Mouse (Mus musculus) liver, adult (tissue): ENCODE data around the gene Slc5a2.

ENCODE experiments used
- GATA4 ChIP-seq: IDR thresholded peaks from 2 replicates; pipeline ENCODE4 v1.6.1; 2014; ENCODE audit warnings: mild to moderate bottlenecking, low read length; ENCODE audit not compliant: insufficient replicate concordance

Gene Slc5a2

GRCm38 (mm10) chr7:128265411-128265810 lies at the start of gene Slc5a2:
TSS of gene Slc5a2 (plus strand) at chr7:128265657.
- no peak for TF ChIP-seq GATA4

- TF ChIP-seq GATA4: no peak
Observed at GRCm38 (mm10) chr7:128219952-128220351, 45.5 kb upstream of the Slc5a2 start.

GRCm38 (mm10) chr7:128220936-128221335 lies 44.5 kb upstream of the Slc5a2 start:
- TF ChIP-seq GATA4: no peak

- no peak for TF ChIP-seq GATA4
Observed at GRCm38 (mm10) chr7:128231741-128232140, 33.7 kb upstream of the Slc5a2 start.

GRCm38 (mm10) chr7:128234796-128235195 lies 30.7 kb upstream of the Slc5a2 start:
- TF ChIP-seq GATA4: no peak

- no peak for TF ChIP-seq GATA4
Observed at GRCm38 (mm10) chr7:128235481-128235880, 30.0 kb upstream of the Slc5a2 start.

GRCm38 (mm10) chr7:128236426-128236825 lies 29.0 kb upstream of the Slc5a2 start:
- no peak for TF ChIP-seq GATA4

GRCm38 (mm10) chr7:128236856-128237592 lies 28.4 kb upstream of the Slc5a2 start, which contains the start of gene Armc5:
TSS of gene Armc5 (plus strand) at chr7:128237342.
- no peak; the same call in 1 of the 2 replicates for TF ChIP-seq GATA4

- no peak for TF ChIP-seq GATA4
Observed at GRCm38 (mm10) chr7:128237593-128237926, 27.9 kb upstream of the Slc5a2 start.

GRCm38 (mm10) chr7:128237927-128238778 lies 27.3 kb upstream of the Slc5a2 start, which contains the start of gene 9130023H24Rik:
TSS of gene 9130023H24Rik (minus strand) at chr7:128238031.
- peak; percentile 81; the same call in 1 of the 2 replicates for TF ChIP-seq GATA4

GRCm38 (mm10) chr7:128238991-128239390 lies 26.5 kb upstream of the Slc5a2 start:
- no peak for TF ChIP-seq GATA4

GRCm38 (mm10) chr7:128240131-128240784 lies 25.2 kb upstream of the Slc5a2 start:
- no peak for TF ChIP-seq GATA4

GRCm38 (mm10) chr7:128242331-128242730 lies 23.1 kb upstream of the Slc5a2 start:
- TF ChIP-seq GATA4: no peak

GRCm38 (mm10) chr7:128243921-128244320 lies 21.5 kb upstream of the Slc5a2 start:
- TF ChIP-seq GATA4: no peak

- TF ChIP-seq GATA4: no peak
Observed at GRCm38 (mm10) chr7:128244410-128245025, 20.9 kb upstream of the Slc5a2 start.
